Mouse (Mus musculus) heart, adult 8-10 months (tissue): ENCODE measurements around the gene Serinc2. TPM values are rescaled to one million over a fixed set of nuclear protein-coding genes. Genes with fewer than 3 reads are reported as not detected.

Experiments
- DNase-seq: peaks from one replicate; pipeline ENCODE4 v3.0.0; 2022; ENCODE audit warnings: low spot score
- total RNA-seq, 4 experiments: library from RNA; stranded (reverse); gene quantifications; 2 replicates each; pipeline ENCODE4 v1.2.4; 2022

The Serinc2 gene
- total RNA-seq: 1 to 10 TPM; 1.9 to 3.7 (median 2.6) TPM

GRCm38 (mm10) chr4:130279105-130279504 is at the start of gene Serinc2:
Serinc2 (minus strand) TSS chr4:130279205.
- DNase-seq: no peak

DNA sequence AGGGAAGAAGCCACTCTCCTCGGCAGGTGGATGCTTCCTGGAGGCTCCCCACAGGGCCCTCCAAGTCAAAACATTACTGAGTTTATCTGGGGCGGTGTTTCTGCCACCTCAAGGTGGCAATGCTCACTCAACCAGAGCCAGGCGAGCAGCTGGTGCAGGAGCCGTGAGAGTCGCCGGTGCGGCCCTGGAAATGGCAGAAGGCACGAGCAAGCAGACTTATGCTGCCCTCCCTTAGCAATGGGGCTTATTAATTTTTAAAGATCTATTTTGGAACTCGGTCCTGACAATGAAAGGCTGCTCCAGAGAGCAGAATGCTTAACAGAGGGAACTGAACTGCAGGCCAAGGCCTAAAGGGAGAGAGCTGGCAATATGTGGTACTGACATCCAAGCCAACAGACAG is 48.4 kb upstream of the Serinc2 start:
- DNase-seq: no peak

DNA sequence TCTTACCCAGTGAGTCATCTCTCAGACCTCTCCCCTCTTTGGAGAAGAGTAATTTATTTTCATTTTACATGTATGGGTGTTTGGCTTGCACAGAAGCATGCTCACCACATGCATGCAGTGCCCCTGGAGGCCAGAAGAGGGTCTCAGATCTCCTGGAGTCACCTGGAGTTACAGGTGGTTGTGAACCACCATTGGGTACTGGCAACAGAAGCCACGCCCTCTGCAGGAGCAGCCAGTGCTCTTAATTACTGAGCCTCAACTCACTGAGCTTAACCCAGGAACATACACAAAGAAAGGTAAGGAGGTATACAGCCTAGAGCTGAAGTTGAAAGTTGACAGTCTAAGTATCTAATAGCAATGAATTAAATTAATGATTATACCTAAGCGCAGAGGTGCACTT is 46.4 kb upstream of the Serinc2 start:
- DNase-seq: no peak

- peak; percentile 48 for DNase-seq
These were observed 44.6 kb upstream of the Serinc2 start for GRCm38 (mm10) chr4:130323607-130324006.

DNA sequence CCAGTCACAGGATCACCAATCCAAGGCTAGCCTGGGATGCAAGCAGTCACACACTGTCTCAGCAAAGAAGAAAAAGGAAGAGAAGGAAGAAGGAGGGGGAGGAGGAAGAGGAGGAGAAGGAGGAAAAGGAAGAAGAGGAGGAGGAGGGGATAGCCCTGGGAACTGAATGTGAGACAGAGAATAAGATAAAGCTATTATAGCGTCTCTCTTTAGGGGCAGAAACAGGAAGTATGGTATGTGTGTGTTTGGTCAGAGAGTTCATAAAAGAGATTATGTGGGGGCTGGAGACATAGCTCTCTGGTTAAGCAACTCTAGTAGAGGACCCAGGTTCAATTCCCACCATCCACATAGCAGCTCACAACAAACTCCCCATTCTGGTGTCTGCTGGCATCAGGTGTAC is 44.2 kb upstream of the Serinc2 start:
- DNase-seq: no peak

GRCm38 (mm10) chr4:130322567-130322966 is 43.6 kb upstream of the Serinc2 start:
- DNase-seq: no peak

DNA sequence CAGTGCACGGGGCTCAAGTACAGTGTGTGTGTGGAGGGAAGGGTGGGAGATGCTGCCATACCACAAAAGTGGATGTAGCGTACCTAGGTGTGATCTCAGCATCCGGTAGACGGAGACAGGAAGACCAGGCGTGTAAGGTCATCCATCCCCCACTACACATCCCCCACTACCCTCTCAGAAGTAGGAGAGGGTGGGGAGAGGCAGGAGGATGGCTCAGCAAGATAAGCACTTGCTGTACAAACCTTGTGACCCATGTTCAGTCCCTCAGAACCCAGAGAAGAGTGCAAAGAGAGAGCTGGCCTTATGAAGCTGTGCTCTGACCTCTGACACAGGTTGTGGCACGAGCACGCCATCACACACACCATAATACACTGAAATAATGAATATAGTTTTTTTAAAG is 42.6 kb upstream of the Serinc2 start:
- DNase-seq: no peak

DNA sequence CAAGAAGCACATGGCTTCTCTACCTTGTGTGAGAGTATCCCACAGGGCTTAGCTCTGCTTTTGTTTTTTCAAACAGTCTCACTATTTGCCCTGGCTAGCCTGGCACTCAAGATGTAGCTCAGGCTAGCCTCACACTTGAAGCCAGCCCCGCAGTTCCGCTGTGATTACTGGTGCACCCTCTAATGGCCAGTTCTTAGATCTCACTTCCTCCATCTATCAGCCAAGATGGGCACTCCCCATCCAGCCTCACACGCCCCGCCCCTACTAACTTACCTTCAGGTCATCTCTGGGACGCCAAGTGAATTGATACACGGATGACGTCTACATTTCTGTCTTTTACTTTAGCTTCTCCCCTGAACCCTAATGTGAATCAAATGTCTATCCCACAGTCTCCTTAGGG is 40.6 kb upstream of the Serinc2 start:
- no peak for DNase-seq

DNA sequence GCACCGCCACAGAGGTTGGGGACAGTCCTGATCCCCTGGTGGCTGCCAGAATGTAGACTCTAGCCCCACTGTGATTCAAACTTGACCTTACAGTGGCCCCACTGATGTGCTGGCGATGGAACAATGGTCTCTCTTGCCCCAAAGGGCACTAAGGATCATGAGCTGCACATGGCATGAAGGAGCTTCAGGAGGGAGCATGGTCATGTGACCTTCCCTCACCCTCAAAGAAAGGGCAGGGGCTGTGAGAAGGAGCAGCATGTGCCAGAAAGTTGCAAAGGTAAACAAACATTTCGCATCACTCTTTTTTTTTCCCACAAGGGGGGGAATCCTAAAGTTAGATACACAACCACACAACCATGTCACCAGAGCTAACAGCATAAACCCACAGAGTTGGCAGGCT is 39.1 kb upstream of the Serinc2 start:
- no peak for DNase-seq

GRCm38 (mm10) chr4:130316691-130317090 is 37.7 kb upstream of the Serinc2 start:
- DNase-seq: no peak

DNA sequence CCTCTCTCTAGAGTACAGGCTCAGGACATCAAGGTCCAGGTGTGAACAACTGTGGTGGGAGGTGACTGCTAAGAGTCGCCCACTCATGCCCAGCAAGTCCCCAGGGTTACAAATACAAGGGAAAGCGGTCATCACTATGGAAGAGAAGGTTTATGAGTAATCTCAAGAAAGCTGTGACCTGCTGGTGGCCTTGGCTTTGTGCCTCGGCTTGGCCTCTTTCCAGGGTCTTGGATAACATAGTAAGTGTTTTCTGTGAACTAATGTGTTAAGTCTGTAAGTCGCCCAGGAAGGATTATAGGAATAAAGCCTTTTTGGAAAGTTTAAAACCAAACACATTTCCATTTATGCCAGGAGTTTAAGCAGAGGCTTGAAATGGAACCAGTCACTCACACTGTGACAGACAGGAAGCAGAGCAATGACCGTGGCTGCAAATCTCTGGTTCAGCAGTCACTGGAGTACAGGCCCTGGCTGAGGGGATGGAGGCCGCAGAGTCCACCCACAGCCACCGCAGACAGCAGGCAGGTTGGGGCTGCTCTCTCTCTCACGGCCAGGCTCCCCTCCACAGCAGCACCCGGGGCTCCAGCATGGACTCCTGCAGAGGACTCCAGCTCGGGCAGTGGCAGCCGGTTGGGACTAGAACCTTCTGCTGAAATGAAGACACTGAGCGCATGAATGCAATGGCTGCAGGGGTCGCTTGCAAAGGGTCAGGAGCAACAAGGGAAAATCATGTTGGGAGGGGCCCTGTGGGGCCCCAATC is 36.9 kb upstream of the Serinc2 start:
- no peak for DNase-seq

GRCm38 (mm10) chr4:130313552-130313951 is 34.5 kb upstream of the Serinc2 start:
- DNase-seq: no peak

- DNase-seq: peak; percentile 64
These were observed 33.5 kb upstream of the Serinc2 start for GRCm38 (mm10) chr4:130312526-130312925.

DNA sequence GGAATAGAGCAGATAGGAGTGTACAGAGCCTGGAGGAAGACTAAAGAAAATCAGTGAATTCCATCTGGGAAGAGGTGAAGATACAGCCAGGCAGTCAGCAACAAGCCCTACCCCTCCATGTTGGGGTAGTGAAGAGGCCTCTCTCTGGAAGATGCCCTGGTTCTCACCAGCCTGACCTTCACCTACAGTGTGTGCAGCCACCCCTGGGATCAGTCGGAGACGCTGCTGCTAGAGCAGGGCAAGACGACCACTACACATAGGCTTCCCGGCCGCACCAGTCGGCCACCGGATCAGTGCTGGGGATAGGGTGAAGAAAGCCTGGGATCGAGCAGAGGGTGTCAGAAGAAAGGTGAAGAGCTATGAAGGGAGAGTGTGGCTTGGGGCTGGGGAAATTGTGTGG is 30.2 kb upstream of the Serinc2 start:
- no peak for DNase-seq

DNA sequence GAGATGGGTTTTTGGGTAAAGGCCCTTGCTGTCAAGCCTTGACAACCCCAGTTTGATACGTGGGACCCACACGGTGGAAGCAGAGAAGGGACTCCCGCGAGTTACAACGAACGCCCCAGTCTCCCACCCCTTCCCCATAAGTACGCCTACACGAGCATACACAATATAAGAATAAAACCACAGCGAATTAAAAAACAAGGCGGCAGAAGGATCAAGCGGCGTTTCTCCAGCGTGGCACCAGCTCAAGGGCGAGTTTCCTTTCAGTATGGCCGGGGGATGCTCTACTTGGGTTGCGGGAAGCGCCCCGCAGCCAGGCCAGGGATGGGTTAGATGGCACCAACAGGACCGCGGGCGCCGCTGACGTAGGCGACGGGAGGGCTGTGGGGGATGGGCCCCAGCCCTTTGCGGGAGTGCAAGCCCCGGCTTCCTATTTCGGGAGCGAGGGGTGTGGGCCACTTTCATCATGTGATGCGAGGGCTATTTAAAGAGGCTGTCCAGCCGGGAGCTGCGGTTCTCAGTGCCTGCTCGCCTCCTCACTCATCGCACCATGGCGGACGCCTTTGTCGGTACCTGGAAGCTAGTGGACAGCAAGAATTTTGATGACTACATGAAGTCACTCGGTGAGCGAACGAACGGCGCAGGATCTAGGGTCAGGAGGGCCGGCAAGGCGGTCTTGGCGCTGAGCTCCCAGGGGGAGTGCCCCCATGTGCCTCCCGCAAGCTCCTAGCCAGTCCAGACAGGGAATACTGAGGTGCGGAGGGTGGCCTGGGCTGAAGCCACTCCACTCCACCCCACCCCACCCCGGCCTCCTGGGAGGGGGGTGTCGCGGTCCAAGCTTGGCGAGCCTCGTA is 29.5 kb upstream of the Serinc2 start, which contains the start of the genes Fabp3 and Gm10570:
Fabp3 (plus strand) TSS at position 365 of the 851 bp plus-strand sequence.
Gm10570 (minus strand) TSS at position 444 of the 851 bp plus-strand sequence.
- peak; percentile 60 for DNase-seq

GRCm38 (mm10) chr4:130307851-130308230 is 28.8 kb upstream of the Serinc2 start:
- peak; percentile 55 for DNase-seq

GRCm38 (mm10) chr4:130306796-130307630 is 28.0 kb upstream of the Serinc2 start:
- peak; percentile 70 for DNase-seq

GRCm38 (mm10) chr4:130304746-130305145 is 25.7 kb upstream of the Serinc2 start:
- no peak for DNase-seq

DNA sequence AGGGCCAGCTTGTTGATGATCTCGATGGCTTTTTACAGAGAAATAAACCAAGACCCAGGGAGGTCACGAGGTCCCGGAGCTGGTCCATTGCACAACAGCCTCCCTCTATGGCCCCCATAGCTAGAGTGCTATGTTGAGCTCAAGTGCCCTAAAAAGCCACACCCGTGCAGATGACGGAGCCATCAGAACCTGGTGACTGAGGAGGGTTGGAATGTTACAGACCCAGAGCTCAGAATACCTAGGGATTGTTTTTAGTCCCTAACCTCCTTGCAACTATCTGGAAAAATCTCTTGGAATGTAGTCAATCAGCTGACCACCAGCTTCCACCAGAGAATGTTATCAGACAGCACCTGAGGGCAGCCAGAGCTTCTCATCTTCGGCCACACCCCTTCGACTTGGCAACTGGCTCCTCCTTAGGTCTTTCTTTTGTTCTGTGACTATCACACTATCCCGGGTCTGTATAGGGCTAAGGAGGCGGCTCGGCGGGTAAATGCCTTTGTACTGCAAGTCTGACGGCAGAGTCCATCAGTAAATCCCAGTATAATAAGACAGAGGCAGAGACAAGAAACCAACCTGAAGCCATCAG is 23.4 kb upstream of the Serinc2 start:
- DNase-seq: no peak

- DNase-seq: no peak
These were observed 20.6 kb upstream of the Serinc2 start for GRCm38 (mm10) chr4:130299629-130300018.

DNA sequence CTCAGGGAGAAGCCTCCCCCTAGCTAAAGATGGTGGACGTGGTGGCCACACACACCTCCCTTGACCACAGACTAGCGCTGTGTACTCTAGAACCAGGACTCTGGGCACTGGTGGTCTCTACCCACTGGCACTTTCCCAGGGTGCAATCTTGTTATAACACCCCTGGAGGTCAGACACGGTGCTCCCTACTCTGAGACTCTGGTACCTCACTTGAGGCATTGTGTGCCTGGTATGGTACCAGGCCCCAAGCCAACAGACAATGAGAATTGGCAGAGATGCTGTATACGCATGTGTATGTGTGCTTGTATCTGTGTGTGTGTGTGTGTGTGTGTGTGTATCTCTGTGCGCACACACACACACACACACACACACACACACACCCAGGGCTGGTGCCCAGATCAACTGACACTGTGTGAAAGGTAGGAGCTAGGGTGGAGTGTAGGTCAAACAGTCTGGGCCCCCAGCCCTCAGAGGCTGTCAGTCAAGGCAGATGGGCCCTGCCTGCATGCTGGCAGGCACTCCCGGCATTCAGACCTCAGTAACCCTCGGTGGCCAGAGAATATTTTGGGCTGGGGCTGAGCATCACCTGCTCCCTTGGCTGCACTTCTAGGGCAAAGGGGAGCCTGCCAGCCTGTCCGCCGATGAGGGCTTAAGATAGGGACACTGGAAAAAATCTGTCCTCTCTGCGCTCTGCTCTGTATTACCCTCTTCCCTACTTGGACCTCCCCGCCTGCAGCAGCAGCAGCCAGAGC is 20.0 kb upstream of the Serinc2 start:
- DNase-seq: peak; percentile 77
